Mouse (Mus musculus) kidney, postnatal 36 days (tissue): ENCODE results near the gene Hic2.

Experiments
- DNase-seq, 2 experiments: peaks; one replicate each; pipeline ENCODE4 v3.0.0; 2021 to 2022; ENCODE audit warnings: mixed read lengths in 2 of 2

Gene Hic2

DNA sequence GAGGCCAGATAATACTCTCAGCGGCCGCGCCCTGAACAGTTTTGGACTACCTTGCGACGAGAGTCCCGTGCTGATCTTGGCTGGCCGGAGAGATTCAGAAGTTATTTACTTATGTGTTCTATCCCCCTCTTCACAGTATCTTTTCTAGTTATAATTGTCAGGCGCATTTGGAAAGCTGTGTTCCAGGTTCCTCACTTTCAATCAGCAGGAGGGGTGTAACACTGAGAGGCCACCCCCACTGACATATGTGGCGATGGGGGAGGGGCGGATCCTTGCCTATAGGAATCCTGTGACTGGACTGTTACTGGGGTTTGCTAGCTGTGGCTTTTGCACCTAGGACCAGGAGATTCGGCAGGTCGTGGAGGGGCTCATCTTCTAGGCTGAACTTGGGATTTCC lies 1.1 kb downstream of the Hic2 start:
- DNase-seq, result peak in 1 of 2 experiments; percentile 19

DNA sequence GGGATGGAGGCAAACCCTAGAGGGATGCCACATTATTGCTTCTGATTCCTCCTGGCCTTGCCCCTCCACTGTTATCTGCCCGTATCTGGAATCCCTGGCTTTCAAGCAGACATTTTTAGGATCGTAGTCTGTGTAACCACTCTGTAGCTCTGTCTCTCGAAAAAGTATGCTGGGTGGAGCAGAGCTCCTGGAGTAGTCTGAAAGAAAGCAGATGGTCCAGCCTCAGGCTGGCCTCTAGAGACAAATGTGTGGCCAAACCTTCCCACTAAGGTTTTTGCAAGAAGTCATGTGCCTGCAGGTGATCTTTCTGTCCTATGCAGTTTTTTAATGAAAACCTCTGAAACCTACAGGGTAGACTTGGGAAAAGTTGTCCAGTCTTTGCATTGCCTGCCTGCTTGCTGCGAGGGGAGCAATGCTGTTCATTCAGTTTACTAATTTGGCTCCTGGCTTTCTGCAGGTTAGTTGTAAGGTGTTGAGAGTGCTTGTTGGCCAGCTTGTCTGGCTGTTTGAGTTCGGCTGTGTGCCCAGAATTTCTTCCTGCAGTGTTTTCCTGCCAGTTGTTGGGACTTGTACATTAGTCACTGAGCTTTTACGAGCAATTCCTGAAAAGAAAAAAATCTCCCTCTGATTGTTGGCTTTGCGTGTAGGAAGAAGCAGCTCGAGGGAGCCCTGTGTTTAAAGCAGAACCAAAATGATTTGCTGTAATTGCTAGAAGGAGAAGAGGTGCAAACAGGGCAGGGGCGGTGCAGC lies 1.7 kb downstream of the Hic2 start:
- peak; percentile 61 to 69 for DNase-seq

DNA sequence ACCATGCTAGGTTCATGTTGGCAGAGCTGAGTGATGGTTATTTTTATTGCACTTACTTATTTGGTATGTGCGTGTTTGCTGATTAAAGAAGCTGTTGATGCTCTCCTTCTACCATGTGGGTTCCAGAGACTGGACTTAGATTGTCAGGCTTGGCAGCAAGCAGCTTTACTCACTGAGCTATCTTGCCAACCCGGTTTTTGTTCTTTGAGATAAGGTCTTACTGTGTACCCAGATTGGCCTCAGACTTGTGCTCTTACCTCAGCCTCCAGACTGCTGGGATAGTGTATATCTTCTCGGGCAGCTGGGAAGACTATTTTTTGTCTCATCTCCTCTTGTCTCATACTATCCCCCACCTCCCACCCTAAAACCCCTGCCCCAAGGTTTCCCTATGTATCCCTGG lies 4.3 kb downstream of the Hic2 start:
- no peak for DNase-seq

DNA sequence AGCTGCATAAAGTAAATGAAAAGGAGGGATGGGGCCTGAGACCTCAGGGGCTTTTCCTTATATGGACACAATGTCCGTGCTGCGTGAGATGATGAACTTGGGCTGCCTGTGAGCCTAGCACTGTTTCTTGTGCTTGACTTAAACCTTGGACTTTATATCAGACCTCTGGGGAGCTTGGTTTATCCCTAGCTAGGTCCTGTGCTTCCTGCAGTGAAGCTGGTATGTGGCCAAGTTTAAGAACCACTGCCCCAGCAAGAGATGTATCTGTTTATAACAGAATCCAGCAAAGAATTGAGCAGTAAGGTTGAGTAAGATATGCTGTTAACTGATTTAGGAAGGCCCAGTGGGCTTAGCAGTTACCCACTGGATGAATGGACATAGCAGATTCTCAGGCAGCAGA lies 6.0 kb downstream of the Hic2 start:
- peak; percentile 32 to 65 for DNase-seq

DNA sequence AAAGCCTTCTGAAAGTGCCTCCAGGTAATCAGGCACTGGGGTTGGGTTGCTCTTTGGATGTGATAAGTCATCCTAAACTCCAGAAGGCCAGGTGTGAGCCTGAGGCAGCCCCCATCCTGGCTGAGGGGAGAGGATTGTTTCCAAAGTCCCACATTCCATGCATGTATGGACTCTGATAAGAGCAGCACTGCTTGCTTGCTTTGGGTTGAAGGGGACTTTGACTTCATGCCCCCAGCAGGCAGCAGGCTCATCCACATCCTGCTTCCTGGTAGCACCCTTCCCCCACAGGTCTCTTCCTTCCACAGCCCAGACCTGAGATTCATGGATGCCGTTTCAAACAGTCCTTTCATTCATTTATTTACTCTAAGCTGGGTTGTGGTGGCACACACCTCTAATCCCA lies 10.4 kb downstream of the Hic2 start:
- DNase-seq, result no peak

DNA sequence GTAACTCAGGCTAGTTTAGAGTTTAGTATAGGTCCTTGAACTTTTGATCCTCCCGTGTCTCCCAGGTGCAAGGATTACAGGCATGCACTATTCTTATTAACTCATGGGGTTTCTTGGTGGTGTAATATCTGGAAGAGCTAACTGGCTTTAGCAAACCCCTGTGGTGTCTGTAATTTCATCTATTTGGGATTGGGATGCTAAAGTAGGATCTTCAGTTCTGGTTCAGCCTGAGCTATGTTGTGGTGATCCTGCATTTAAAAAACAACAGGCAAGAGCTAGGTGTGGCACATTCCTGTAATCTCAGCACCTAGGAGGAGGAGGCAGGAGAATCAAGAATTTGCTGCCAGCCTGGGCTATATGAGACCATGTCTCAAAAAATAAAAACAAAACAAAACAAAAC lies 11.6 kb downstream of the Hic2 start:
- no peak for DNase-seq

DNA sequence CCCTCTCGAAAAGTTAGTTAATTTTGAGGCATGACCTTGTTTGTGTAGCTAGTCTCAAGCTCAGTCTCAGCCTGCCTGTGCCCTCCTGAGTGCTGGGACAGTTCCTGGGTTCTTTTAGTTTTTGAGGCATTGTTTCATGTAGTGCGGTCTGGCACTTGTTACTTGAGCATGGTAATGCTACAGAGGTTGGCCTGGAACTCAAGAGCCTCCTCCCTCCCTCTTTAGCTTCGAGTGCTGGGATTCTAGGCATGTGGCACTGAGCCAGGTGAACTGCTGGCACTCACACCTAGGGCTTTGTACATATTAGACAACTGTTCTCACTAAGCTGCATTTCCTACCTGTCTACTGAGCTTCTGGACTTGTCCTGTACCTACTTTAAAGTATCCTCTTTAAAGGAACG lies 14.4 kb downstream of the Hic2 start:
- DNase-seq, result peak; percentile 84

DNA sequence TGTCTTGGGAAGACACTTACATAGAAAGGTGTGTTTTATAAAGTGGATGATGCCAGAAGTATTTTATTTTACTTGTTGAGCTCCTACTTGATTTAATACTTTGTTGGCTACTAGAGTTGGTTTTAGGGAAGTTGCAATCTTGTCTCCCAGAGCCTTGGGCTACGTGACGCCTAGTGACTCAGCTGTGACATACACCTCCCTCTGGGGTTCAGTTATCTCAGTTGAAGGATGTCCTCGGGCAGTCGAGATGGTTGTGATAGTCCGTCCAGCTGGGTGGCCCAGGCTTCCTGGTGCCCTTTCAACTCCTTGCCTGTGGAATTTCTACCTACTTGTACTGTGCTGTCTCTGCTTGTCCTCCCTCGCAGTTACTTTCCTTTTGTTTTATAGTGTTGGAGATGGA lies 15.8 kb downstream of the Hic2 start:
- no peak for DNase-seq

DNA sequence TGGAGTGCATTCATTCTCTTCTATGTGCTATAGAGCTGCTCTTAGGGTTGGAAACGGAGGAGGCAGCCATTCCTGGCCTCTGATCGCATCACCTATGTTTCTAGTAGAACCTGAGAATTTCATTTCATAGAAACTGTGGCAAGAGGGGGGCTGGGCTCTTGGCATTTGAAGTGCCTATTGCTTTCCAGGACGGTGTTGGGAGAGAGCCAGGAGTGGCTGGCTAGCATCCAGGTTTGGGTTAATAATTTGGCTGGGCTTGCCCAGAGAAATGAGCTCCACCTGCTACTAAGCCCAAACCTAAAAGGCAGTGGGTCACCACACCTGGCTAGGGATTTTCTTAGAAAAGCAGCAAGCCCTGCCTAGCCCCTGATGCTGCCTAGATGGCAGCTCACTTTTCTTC lies 18.2 kb downstream of the Hic2 start:
- peak; percentile 95 to 96 for DNase-seq

DNA sequence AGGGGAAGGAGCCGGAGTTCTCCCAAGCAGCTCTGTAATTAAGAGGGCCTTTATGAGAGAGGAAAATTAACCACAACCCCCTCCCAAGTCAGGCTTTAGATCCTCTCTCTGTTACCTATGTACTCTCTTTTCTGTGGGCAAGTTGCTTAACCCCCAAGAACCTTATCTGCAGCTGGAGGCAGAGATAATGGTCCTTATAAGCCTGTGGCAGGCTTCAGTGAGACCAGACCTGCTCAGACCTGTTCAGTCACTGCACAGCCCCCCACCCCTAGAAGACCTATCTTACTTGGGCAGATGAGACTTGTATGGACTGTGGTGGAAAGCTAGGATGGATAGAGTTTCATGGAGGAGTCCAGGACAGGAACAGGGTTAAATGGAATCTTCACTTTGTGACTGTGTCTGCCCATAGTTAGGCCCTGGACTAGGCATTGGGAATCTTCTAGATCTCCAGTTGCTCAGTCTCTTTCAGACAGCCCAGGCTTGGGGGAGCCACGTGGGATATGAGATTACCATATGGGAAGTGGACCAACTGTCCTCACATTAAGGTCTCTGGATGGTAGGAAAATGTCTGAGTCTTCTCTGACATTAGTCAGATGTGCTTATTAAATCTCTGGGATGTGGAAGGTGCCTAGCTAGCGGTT lies 18.8 kb downstream of the Hic2 start:
- DNase-seq, result no peak

DNA sequence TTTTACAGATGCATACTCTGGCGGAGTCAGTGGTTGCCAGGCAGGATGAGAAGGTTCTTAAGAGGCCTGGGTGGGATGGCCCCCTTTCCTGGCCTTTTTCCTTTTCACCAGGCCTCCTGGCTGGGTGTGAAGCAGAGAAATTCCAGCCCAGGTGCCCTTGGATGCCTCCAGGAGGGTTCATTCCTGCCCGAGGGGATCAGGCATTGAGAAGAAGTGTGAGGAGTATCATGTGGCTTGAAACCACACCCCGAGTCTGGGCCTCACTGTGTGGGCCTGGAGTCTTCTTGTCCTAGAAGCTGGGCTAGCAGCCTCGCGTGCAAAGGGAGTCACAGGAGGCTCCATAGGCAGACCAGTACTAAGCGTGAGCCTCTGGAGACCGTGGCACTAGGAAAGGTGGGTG lies 19.5 kb downstream of the Hic2 start:
- no peak for DNase-seq

DNA sequence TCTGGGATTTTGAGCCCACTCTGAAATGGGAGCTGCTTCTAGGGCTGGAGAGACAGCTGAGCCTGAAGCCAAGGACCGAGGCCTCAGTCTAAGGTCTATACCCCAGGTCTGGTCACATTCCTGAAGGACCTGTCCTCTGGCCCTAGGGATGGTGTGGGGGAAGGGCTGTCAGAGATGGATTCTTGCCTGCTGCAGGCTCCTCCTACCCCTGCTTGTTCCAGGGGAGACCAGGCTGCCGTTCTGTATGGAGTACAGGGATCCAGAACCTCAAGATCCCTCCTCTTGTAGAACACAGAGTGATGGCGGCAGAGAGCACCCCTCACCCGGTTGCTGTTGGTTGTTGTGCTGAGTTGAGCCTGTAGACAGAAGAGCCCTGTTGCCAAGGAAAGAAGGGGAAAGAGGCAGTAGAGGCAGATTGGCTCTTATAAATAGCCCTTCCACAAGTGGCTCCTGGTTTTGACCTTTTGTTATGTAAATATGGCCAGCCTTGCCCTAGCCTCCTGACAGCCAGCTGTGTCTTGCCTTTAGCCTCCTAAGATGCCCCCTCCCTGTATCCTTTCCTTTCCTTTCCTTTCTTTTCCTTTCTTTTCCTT lies 20.7 kb downstream of the Hic2 start:
- DNase-seq, result peak; percentile 46 to 59

DNA sequence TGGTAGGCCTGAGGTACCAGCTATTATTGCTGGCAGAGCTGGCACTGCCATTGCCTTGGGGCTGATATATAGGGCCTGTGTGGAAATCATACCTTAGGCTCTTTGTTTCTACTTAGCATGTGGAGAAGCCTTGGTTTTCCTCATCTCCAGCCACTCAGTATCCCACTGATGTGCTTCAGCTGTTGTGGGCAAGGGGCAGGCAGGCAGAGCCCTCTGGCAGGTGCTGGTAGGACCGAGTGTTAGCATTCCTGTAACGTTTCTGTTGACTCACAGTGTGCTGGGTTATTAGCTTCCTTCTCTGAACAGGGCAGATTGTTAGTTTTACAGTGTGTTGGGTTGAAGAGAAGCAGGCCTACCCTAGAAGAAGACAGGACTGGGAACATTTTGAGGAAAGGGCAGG lies 21.9 kb downstream of the Hic2 start:
- no peak for DNase-seq

DNA sequence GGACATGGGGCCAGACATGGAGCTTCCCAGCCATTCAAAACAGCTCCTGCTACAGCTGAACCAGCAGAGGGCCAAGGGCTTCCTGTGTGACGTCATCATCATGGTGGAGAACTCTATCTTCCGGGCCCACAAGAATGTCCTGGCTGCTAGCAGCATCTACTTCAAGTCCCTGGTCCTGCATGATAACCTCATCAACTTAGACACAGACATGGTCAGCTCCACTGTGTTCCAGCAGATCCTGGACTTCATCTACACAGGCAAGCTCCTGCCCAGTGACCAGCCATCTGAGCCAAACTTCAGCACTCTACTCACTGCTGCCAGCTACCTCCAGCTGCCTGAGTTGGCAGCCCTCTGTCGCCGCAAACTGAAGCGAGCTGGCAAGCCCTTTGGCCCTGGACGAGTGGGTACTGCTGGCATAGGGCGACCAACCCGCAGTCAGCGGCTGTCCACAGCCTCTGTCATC lies 24.0 kb downstream of the Hic2 start:
- DNase-seq, result peak in 1 of 2 experiments; percentile 34

DNA sequence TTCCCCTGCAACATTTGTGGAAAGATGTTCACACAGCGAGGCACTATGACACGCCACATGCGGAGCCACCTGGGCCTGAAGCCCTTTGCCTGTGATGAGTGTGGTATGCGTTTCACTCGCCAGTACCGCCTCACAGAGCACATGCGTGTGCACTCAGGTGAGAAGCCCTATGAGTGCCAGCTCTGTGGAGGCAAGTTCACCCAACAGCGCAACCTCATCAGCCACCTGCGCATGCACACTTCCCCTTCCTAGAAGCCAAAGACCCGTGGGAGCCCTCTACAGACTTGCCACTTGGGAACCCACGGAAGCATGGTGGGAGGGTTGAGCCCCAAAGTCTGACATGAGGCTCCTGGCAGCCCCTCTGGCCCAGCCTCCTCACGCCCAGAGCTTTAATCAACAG lies 25.5 kb downstream of the Hic2 start:
- DNase-seq, result no peak

DNA sequence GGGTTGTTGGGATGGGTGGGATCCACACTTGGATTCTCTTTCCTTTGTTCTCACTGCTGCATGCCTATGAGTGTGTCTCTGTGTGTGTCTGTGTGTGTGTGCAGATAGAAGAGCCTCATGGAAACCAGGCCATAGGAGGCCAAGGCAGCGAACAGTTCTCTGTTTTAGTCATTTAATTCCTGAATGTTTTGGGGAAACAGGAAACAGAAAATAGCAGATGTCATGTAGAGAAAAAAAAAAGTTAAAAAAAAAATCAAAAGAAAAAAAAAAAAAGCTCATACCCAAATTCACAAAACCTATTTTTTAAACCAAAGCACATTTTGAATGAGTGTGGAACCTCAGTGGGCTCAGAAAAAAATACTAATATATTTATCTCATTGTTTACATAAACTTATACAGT lies 28.0 kb downstream of the Hic2 start:
- no peak for DNase-seq

DNA sequence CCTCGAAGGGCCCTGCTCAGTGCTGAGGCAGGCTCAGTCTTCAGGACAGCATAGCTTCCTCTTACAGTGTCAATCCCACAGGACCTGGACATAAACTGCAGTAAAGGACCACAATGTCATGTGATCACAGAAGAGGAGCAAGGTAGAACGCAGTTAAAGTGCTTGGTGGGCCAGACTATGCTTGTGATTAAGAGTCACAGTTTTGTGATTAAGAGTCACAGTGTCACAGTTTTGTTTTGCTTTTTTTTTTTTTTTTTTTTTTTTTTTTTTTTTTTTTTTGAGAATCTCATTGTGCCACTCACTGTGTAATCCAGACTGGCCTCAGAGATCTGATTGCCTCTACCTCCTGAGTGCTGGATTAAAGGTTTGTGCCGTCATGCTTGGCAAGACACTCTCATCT lies 32.7 kb downstream of the Hic2 start:
- no peak for DNase-seq

DNA sequence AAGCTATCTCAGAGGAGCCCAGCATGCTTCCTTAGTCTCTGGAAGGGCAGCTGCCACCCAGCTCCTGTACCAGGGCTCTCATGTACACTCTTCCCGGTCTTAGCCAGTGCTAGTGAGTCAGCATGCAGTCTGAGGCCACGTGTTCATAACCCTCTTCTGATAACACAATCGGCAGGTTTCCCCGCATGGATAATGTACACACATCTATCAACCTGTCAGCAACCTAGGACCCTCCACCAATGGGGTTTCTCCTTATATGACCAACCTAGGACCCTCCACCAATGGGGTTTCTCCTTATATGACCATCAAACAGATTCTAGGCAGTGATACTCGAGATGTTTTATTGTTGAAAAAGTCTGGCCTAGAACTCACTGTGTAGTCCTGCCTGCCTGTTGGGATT lies 34.6 kb downstream of the Hic2 start:
- no peak for DNase-seq

DNA sequence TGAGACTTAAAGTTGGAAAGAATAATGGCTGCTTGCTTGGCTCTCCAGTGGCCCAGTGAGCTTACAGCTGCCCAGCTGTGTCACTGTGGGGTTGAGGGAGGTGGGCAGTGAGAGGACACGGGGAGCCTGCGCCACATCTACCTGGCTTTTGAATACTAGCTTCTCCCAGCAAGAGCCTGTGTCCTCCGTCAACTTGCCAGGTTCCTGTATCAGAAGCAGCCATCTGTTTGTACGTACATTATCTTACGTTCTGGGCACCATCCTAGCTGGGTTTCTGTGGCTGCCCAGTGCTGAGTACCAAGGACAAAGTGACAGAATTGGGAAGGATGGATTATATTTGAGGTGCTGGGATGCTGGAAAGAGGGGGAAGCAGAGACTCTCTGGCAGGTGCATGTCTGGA lies 36.5 kb downstream of the Hic2 start:
- DNase-seq, result no peak

DNA sequence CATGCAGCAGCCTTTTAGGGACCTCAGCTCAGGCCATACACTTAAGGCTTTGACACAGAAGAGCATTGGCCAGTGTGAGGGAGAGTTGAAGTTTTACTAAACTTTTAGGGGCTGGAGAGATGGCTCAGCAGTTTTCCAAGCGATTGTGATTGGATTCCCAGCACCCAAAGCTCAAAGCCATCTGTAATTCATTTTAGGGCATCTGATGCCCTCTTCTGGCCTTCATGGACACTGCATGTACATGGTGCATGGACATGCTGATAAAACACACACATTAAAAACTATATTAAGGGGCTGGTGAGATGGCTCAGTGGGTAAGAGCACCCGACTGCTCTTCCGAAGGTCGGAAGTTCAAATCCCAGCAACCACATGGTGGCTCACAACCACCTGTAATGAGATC lies 37.8 kb downstream of the Hic2 start:
- DNase-seq, result peak; percentile 49 to 76

DNA sequence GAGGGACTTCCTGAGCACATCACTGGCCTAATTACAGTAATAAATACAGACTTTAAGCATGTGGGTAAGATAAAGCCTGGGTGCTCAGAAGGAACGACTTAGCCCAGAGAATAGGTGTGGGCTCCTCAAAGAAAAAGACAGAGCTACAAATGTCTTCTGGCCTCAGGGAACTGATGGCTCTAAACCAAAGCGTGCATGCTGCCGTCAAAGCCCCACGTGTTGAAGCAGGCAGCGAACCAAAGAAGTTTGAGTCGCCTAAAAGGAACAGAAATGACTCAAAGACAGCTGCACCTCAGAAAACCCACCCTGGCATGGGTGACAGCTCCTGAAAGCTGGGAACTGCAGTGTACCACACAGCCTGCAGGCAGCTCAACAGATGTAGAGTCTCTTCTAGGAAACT lies 38.5 kb downstream of the Hic2 start:
- DNase-seq, result no peak

DNA sequence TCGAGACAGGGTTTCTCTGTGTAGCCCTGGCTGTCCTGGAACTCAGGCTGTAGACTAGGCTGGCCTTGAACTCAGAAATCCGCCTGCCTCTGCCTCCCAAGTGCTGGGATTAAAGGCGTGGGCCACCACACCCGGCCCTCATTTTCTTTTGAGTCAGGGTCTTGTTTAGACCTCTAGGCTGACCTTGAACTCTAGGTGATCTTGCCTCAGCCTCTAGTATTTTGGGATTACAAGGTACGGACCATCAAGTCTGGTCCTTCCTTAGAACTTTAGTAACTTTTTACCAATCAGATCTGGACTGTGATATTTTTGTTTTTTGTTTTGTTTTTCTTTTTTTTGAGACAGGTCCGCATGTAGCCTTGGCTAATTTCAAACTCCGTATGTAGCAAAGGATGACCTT lies 42.3 kb downstream of the Hic2 start, which contains the start of gene Tmem191c:
TSS of gene Tmem191c (plus strand) at position 357 of the 400 bp plus-strand sequence.
- no peak for DNase-seq

DNA sequence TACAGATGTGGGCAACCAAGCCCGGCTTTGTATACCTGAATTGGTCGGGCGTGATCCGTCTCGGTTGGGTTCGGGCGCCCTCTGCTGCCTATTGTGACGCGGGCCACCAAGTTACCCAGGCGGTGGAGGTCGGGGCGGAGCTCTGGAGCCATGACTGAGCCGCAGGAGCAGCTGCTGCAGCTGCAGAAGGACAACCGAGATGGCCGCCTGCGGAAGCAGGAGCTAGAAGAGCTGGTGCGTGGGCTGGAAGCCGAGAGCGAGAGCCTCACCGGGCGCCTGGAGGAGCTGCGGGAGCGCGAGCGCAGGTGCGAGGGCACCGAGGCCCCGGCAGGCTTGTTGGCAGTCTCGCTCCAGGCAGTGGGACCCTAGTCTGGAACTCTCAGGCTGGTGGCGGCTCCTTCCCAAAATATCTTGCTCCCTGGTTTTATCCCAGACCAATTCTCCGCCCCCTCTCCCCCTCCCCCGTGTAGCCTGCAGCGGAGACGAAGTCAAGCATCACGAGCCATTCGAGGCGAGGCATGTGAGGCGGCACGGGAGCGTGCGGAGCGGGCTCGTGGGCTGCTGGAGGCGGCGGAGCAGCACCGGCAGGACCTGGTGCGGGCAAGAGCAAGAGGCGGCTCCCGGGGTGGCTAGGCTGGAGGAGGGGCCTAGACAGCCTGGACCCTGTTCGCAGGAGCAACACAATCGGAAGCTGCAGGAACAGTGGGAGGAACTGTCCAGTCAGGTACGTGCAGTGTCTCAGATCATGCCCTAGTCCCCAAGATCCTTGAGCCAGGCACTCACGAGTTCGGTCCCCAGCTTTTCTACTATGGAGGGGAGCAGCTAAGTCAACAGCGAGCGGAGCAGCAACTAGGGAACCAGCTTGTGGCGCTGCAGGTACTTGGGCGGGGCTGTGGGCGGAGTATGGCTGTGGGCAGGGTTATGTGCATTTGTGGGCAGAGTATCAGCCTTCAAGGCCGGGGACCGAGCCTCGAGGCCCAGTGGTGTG lies 43.1 kb downstream of the Hic2 start:
- peak; percentile 94 to 98 for DNase-seq
